Mouse (Mus musculus) urinary bladder, postnatal 0 days (tissue): Measurements from ENCODE around the gene Olfr1381. TPM values are rescaled to one million over a fixed set of nuclear protein-coding genes. Genes with fewer than 3 reads are reported as not detected.

Experiments used
- polyA plus RNA-seq: library from polyadenylated mRNA; unstranded; fragments of >200 nt; fragmentation: Nextera tagmentation; extraction: Ambion mirVana; gene quantifications from 2 replicates; pipeline ENCODE4 v1.2.1, GENCODE M21; 2015

The Olfr1381 gene
- polyA plus RNA-seq: not detected in 2 replicates

GRCm38 (mm10) chr11:49543149-49543548, at the start of gene Olfr1381:
Olfr1381 (plus strand) TSS chr11:49543449.

DNA sequence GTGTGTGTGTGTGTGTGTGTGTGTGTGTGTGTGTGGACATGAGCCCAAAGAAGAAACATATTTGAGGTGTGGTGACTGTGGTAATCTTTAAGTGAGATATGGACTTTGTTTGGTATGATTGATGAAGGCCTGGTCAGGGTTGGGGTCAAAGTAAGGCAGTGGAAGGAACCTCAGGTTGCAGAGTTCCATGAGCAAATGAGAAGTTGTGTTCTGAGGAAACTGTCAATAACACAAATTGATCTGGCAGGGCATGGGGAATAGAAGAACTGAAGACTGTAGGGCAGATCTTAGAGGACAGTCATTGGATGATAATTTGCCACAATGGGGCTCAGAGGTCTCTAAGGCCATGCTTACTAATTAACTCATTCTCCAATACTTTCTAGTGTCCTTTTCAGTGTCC, 23.9 kb upstream of the Olfr1381 start, which contains the start of gene Olfr1383:
Gene Olfr1383, plus strand, starts transcription at position 301 of the 400 bp plus-strand sequence.

DNA sequence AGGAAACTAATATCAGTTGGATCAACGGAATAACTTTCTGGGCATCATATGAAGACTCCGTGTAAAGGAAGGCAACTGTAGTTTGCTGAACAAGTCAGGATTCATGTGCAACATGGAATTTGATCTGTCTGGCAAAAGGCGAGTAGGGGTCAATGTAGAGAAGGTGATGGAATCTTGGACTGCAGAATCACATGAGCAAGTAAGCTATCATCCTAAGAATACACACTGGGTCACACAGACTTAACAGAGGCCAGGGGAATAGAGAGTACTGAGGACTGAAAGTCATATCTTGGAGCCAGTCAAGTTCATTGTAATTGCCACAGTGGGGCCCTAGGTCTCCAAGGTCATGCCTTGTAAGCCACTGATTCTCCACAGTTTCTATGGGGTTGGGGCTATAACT, 15.3 kb upstream of the Olfr1381 start, which contains the start of gene Olfr1382:
Gene Olfr1382, plus strand, starts transcription at position 301 of the 400 bp plus-strand sequence.

DNA sequence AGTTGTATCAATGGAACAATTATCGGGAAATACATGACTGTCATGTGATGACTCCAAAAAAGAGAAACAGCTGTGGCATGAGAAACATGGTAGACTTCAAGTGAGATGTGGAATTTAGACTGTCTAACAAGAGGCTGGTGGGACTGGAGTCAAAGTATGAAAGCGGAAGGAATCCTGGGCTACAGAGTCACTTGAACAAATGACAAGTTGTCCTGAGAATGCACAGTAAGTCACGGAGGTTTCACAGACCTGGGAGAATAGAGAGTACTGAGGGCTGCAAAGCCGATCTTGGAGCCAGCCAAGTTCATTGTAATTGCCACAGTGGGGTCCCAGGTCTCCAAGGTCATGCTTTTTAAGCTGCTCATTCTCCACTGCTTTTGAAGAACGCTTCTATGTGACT, 13.3 kb downstream of the Olfr1381 start, which contains the start of gene Olfr1380:
Gene Olfr1380, plus strand, starts transcription at position 301 of the 400 bp plus-strand sequence.

Other genes starting within 250 kb of the Olfr1381 start
- not detected in 2 replicates for gene Olfr10, start 238.7 kb upstream of the Olfr1381 start, polyA plus RNA-seq
- gene Olfr1391, start 220.7 kb upstream of the Olfr1381 start, polyA plus RNA-seq: not detected in 2 replicates
- gene Olfr1390, start 208.3 kb upstream of the Olfr1381 start, polyA plus RNA-seq: not detected in 2 replicates
- gene Olfr1389, start 120.4 kb upstream of the Olfr1381 start, polyA plus RNA-seq: not detected in 2 replicates
- not detected in 2 replicates for gene Olfr1388, start 106.8 kb upstream of the Olfr1381 start, polyA plus RNA-seq
- gene Olfr1387, start 88.1 kb upstream of the Olfr1381 start, polyA plus RNA-seq: not detected in 2 replicates
- not detected in 2 replicates for gene Olfr1386, start 78.4 kb upstream of the Olfr1381 start, polyA plus RNA-seq
- gene Olfr1385, start 54.4 kb upstream of the Olfr1381 start, polyA plus RNA-seq: not detected in 2 replicates
- gene Olfr1384, start 36.7 kb upstream of the Olfr1381 start, polyA plus RNA-seq: not detected in 2 replicates
- not detected in 2 replicates for gene Olfr1383, start 23.8 kb upstream of the Olfr1381 start, polyA plus RNA-seq
- not detected in 2 replicates for gene Olfr1382, start 15.2 kb upstream of the Olfr1381 start, polyA plus RNA-seq
- not detected in 2 replicates for gene Olfr1380, start 13.4 kb downstream of the Olfr1381 start, polyA plus RNA-seq
- gene Flt4, start 65.8 kb downstream of the Olfr1381 start, polyA plus RNA-seq: 1.0 and 1.1 TPM in 2 replicates
- gene Scgb3a1, start 120.2 kb downstream of the Olfr1381 start, polyA plus RNA-seq: 0.48 TPM in 1 of 2 replicates, not detected in the other
- 20.9 and 26.0 TPM in 2 replicates for gene Cnot6, start 169.3 kb downstream of the Olfr1381 start, polyA plus RNA-seq